Mouse (Mus musculus): ENCODE measurements around the gene En1. TPM values are rescaled to one million over a fixed set of nuclear protein-coding genes. Genes with fewer than 3 reads are reported as not detected.

En1 gene
- polyA plus RNA-seq (2012; ENCODE audit: insufficient read depth, low replicate concordance): not detected in 2 replicates

- Histone ChIP-seq H3K36me3 (replicated peaks; ENCODE audit: low read length) (no peaks in the 10 kb centered on the region), H3K27me3 (replicated peaks) (peaks cover 97% of the 10 kb centered on the region), H3K4me3 (replicated peaks) (peak within 1 kb of the TSS; percentile 86), H3K9me3 (peaks cover 8% of the 10 kb centered on the region; the same call in 1 of the 2 replicates), H3K4me1 (peaks cover 30% of the 10 kb centered on the region)
- no peak for TF ChIP-seq GATA1 (IDR thresholded peaks at IDR 0.05; ENCODE audit: borderline replicate concordance, low read length)
- TF ChIP-seq FLI1 (IDR thresholded peaks at IDR 0.05; ENCODE audit: low read length): no peak
These were observed at the start of gene En1 for GRCm38 (mm10) chr1:120602031-120602730. Gene En1, plus strand, starts transcription at chr1:120602418.

- Histone ChIP-seq H3K9me3 (no peaks in the 10 kb centered on the region), H3K36me3 (replicated peaks; ENCODE audit: low read length) (no peaks in the 10 kb centered on the region), H3K4me1 (no peaks in the 10 kb centered on the region), H3K27me3 (replicated peaks) (peaks cover 9% of the 10 kb centered on the region), H3K4me3 (replicated peaks) (no peak overlapping the region)
- TF ChIP-seq FLI1 (IDR thresholded peaks at IDR 0.05; ENCODE audit: low read length): no peak
- TF ChIP-seq GATA1 (IDR thresholded peaks at IDR 0.05; ENCODE audit: borderline replicate concordance, low read length): no peak
These were observed 45.0 kb upstream of the En1 start for GRCm38 (mm10) chr1:120556926-120557846.

- H3K9me3 ChIP-seq: no peaks in the 10 kb centered on the region
- no peaks in the 10 kb centered on the region for H3K36me3 ChIP-seq (replicated peaks; ENCODE audit: low read length)
- no peak for TF ChIP-seq FLI1 (IDR thresholded peaks at IDR 0.05; ENCODE audit: low read length)
- no peak for TF ChIP-seq GATA1 (IDR thresholded peaks at IDR 0.05; ENCODE audit: borderline replicate concordance, low read length)
- H3K4me1 ChIP-seq: no peaks in the 10 kb centered on the region
- H3K4me3 ChIP-seq (replicated peaks): no peak overlapping the region
- H3K27me3 ChIP-seq (replicated peaks): peaks cover 5% of the 10 kb centered on the region
These were observed 43.6 kb upstream of the En1 start for GRCm38 (mm10) chr1:120558341-120559285.

- peaks cover 2% of the 10 kb centered on the region for H3K27me3 ChIP-seq (replicated peaks)
- no peak for TF ChIP-seq GATA1 (IDR thresholded peaks at IDR 0.05; ENCODE audit: borderline replicate concordance, low read length)
- no peak for TF ChIP-seq FLI1 (IDR thresholded peaks at IDR 0.05; ENCODE audit: low read length)
These were observed 42.3 kb upstream of the En1 start for GRCm38 (mm10) chr1:120559911-120560310.

GRCm38 (mm10) chr1:120581306-120581705, 20.9 kb upstream of the En1 start:
- H3K4me1 ChIP-seq: no peaks in the 10 kb centered on the region
- H3K4me3 ChIP-seq (replicated peaks): no peak overlapping the region
- no peaks in the 10 kb centered on the region for H3K9me3 ChIP-seq
- TF ChIP-seq GATA1 (IDR thresholded peaks at IDR 0.05; ENCODE audit: borderline replicate concordance, low read length): no peak
- no peak for TF ChIP-seq FLI1 (IDR thresholded peaks at IDR 0.05; ENCODE audit: low read length)
- peaks cover 15% of the 10 kb centered on the region for H3K27me3 ChIP-seq (replicated peaks)
- H3K36me3 ChIP-seq (replicated peaks; ENCODE audit: low read length): no peaks in the 10 kb centered on the region

More at GRCm38 (mm10) chr1:120559911-120560310, 42.3 kb upstream of the En1 start:
- H3K4me3 ChIP-seq (replicated peaks): no peak overlapping the region
- H3K9me3 ChIP-seq: no peaks in the 10 kb centered on the region
- H3K36me3 ChIP-seq (replicated peaks; ENCODE audit: low read length): no peaks in the 10 kb centered on the region
- no peaks in the 10 kb centered on the region for H3K4me1 ChIP-seq

- no peak overlapping the region for H3K4me3 ChIP-seq (replicated peaks)
- peaks cover 33% of the 10 kb centered on the region for H3K27me3 ChIP-seq (replicated peaks)
- H3K36me3 ChIP-seq (replicated peaks; ENCODE audit: low read length): no peaks in the 10 kb centered on the region
- peaks cover 6% of the 10 kb centered on the region; the same call in 1 of the 2 replicates for H3K4me1 ChIP-seq
- TF ChIP-seq FLI1 (IDR thresholded peaks at IDR 0.05; ENCODE audit: low read length) (no peak), GATA1 (IDR thresholded peaks at IDR 0.05; ENCODE audit: borderline replicate concordance, low read length) (no peak)
- no peaks in the 10 kb centered on the region for H3K9me3 ChIP-seq
These were observed 16.7 kb upstream of the En1 start for GRCm38 (mm10) chr1:120585481-120585880.

- Histone ChIP-seq H3K27me3 (replicated peaks) (peaks cover 38% of the 10 kb centered on the region), H3K9me3 (no peaks in the 10 kb centered on the region), H3K4me3 (replicated peaks) (no peak overlapping the region), H3K4me1 (peaks cover 6% of the 10 kb centered on the region; the same call in 1 of the 2 replicates), H3K36me3 (replicated peaks; ENCODE audit: low read length) (no peaks in the 10 kb centered on the region)
- no peak for TF ChIP-seq GATA1 (IDR thresholded peaks at IDR 0.05; ENCODE audit: borderline replicate concordance, low read length)
- TF ChIP-seq FLI1 (IDR thresholded peaks at IDR 0.05; ENCODE audit: low read length): no peak
These were observed 15.6 kb upstream of the En1 start for GRCm38 (mm10) chr1:120586500-120587110.

GRCm38 (mm10) chr1:120587431-120587830, 14.8 kb upstream of the En1 start:
- Histone ChIP-seq H3K27me3 (replicated peaks) (peaks cover 41% of the 10 kb centered on the region), H3K4me3 (replicated peaks) (no peak overlapping the region), H3K36me3 (replicated peaks; ENCODE audit: low read length) (no peaks in the 10 kb centered on the region), H3K4me1 (peaks cover 6% of the 10 kb centered on the region; the same call in 1 of the 2 replicates), H3K9me3 (no peaks in the 10 kb centered on the region)
- TF ChIP-seq GATA1 (IDR thresholded peaks at IDR 0.05; ENCODE audit: borderline replicate concordance, low read length) (no peak), FLI1 (IDR thresholded peaks at IDR 0.05; ENCODE audit: low read length) (no peak)

All from megakaryocyte, embryonic 14.5 days (primary cell).